Mouse (Mus musculus): Measurements from ENCODE around the gene Fryl.

DNA sequence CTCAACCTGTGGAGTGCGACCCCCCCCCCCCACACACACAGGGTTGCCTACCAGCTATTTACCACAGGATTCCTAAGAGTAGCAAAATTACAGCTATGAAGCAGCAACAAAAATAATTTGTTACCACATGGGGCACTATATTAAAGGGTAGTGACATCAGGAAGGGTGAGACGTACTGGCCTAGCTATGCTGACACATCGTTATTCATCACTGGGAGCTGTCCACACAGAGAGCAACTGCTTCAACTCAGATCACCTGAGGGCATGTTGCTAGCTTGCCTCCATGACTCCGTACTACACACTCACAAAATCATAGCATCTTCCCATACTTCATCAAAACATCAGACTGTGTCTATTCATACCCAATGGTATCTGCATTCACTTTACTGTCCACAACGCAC is 176.6 kb downstream of the Fryl start:
- no peak for TF ChIP-seq POLR2A (IDR thresholded peaks at IDR 0.05; ENCODE audit: control insufficient read depth, extremely low read depth, insufficient read depth, low read length, poor library complexity)
- TF ChIP-seq CTCF (IDR thresholded peaks at IDR 0.05; ENCODE audit: borderline replicate concordance, control insufficient read depth, extremely low read depth, insufficient read depth, low read length, poor library complexity) = no peak
